Mouse (Mus musculus): ENCODE data around the gene Prkch.

Gene Prkch

DNA sequence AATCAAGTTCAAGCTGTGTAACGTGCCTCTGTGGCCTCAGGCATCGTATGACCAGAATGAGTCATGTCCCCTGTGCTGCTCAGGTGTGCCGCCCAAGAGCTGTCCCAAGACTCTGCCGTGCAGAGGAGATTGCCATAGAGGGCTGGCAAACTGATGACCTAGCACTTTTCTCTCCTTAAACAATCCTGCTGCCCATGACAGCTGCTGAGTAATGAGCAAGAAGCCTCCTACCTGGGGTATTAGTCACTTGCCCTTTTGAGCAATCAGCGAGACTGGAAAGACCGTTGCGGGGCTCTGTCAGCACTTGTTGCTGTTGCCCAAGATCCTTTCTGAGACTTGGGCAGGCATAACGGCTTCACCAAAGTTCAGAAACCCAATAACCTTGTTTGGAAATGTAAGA, 171.1 kb downstream of the Prkch start:
- no peak for DNase-seq (ENCODE audit: low read depth, low spot score)

DNA sequence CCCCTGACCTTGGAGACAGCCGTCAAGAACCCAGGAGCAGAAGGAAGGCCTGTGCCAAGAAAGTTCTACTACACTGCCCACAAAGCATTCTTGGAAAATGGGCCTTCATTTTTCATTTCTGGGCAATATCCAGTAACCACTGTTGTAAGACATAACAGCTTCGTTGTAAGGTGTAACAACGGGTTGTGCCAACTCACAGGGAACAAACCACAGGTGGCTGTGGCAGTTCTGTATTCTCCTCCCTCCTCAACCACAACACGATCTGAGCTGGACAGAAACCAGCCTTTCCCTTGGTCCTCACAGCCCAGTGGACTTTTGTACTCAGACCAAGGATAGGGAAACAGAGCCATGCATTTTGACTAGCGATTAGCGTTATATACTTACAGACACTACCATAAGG, 171.9 kb downstream of the Prkch start:
- no peak for DNase-seq (ENCODE audit: low read depth, low spot score)

DNA sequence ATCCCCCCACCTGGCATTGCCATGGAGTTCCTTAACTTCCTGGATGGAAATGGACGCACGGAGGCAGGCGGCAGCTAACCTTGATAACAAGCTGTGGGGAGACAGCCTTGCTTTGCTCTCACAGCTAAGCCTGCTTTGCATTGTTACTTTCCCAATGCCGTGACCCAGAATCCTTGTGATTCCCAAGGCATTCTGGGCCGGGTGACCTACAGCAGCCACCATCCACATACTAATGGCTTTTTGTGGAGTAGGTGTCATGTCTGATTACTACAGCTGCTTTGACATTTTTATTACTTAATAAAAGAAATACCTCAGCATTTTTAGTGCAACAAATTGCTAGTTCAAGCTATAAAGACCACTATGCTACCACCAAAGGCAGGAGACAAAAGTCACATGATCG, 177.4 kb downstream of the Prkch start:
- DNase-seq (ENCODE audit: low read depth, low spot score): peak; percentile 40

DNA sequence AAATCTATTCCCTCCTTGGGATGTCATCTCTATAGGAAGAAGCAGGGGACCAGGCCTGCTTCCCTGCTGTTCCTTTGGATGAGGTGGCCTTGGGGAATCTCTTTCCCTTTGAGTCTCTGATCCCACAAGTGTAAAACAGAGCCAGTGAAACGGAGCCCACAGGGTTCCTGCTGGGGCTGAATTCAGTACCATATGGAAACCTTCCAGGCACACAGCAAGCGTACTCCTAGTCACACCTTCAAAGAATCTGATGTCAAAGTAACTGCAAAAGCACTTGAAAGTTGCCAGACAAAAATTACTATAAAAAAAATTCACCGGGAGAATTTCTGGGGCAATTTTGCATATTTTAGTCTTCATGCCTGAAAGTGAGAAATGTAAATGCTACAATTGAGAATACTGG, 178.2 kb downstream of the Prkch start:
- DNase-seq (ENCODE audit: low read depth, low spot score): no peak

DNA sequence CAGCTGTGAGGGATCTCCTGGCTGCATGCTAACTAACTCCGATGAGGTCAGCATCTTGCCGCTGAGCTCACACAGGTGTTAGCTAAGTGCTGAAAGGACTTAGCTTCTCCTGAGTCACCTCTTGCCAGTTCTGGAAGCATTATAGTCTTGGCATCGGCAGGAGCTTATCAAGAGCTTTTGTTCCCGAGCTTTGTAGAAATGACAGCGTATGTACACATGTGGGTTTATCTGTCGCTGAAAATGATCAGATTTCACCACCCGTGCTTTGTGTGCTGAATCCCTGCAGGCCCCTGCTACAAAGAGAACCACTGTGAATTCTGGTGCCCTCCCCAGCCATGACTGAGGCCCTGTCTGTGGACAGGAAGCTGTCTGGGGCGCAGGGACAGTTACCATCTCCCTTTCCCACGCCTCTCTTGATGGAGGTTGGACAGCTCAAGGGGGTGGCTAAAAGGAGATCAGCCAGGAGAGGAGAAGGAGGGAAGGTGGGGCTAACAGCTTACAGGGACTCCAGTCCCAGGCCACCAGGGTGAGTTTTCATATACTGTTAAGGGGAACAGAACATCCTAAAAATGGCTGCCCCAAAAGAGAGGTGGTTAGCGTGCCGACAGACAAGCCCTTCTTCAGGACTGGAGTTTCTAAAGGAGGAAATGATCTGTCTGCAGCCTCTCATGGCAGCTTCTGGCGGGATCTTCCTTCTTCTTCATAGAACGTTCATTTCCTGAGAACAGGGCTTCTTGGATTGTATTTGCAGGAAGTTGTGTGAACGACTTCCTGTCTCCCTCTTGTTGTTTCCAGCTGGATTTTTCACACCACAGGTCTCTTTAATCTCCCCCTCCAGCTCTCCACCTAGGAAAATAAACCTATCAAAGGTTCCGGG, 180.3 kb downstream of the Prkch start:
- DNase-seq (ENCODE audit: low read depth, low spot score): peak; percentile 71

DNA sequence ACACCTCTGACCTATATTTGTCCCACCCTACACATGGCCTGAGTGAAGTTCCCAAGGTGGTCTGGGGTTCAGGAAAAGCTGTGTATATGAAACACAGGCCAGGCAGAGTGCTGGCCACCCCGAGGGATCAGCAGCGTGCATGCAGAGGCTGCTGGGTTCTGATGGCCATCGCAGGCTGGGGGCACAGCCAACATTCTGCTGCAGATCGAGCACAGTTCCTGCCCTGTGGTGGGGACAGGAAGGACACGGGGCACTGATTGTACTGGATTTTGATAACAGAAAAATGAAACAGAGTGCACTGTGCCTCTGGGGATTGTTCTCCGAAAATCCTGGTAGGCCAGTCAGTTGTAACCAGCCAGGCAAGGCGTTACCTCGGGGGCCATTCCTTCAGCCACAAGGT, 181.6 kb downstream of the Prkch start:
- no peak for DNase-seq (ENCODE audit: low read depth, low spot score)

DNA sequence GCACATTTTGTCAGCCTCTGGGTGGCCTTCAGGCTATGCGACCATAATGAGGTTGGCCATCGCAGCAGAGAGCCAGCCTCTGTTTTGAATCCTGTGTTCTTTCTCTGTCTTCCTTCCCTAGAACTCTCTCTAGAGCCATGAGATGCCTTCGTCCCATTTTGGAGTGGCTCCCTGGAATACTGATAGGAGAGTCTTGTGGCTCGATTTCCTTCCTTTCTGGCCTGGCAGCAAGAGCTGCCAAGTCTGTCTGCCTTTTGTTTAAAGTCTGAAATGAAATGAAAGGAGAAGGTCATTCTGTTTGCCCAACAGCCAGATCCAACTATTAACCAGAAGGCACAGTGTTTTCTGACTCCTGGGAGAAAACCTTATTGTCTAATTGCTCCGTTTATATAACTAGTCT, 184.2 kb downstream of the Prkch start:
- DNase-seq (ENCODE audit: low read depth, low spot score): no peak

DNA sequence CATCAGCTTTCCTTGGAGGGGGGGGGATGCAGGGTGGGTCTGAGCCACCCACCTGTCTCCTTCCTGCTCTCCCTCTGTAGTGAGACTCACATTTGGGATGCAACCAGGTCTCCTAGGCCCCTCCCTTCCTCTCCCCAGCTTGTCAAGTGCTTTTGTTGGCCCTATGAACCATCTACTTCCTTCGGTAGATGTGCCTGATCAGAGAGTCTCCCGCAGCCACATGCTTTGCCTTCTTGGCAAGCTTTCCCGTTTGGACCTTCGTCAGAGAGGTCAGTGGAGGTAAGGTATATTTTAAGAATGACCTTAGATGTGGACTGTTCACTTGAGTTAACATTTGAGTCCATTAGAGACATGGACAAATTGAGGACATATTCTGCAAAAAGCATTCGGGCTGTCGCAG, 184.9 kb downstream of the Prkch start:
- no peak for DNase-seq (ENCODE audit: low read depth, low spot score)

DNA sequence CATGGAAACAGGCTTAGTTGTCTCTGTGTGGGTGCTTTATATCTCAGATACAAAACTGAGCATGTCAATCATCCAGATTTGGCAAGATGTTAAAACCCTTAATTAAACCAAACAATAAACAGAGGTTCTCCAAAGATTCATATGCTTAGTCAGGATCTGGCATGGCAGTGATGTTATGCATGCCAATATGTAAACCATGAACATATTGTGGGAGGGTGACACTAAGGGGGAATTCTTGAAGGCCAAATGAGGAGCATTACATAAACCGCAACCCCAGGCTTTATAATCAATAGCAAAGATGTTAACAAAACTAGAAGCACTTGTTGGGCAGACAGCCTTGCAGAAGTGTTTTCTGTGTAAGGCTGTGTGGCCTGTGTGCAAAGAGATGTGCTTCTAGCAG, 186.2 kb downstream of the Prkch start:
- DNase-seq (ENCODE audit: low read depth, low spot score): no peak

DNA sequence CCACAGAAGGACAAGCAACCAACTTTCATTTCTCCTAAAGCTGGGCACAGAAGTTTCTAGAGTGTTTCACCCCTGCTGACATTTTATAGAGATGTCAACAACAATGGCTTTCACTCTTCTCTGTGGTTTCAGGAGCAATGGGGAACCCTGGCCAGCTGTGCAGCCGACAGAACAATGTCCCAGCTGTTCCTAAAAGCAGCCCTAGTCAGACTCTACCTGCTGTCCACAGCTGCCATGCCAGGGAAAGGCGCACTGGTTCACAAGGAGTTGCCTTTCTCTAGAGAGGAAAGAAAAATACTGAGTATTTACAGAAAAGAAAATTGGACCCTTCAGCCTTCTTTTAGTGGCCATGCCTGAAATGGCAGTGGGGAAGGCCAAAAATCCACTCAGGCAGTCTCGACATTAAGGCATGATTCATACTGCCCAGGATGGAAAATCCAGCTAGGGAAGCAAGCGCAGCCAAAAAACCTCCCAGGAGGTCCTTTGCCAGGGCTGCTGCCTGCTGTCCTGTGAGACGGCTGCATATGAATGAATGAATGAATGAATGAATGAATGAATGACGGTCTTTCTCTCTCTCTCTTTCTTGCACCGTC, 190.3 kb downstream of the Prkch start:
- no peak for DNase-seq (ENCODE audit: low read depth, low spot score)

DNA sequence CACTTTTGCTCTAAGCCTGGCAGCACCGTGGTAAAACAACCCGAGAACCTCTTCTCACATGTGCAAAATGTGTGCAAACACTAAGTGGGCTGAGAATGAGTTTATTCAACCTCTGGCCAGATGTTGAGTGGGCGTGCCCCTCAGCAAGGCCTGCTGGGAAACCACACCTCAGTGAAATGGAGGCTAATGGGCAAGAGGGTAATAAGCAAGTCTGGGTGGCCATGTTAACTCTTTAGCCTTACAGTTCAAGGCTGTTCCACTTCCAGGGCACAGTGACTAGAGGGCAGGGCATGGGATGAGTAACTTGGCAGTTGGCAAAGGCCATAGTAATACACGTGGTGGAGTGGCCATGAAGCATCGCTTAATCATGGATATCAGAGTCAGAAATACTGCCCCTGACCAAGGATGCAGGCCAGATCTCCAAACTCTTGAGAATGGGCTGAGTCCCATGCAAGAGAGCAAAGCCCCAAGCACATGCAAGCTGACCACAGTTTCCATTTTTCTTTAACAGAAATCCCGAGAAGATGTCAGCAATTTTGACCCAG, 191.9 kb downstream of the Prkch start:
- no peak for DNase-seq (ENCODE audit: low read depth, low spot score)

DNA sequence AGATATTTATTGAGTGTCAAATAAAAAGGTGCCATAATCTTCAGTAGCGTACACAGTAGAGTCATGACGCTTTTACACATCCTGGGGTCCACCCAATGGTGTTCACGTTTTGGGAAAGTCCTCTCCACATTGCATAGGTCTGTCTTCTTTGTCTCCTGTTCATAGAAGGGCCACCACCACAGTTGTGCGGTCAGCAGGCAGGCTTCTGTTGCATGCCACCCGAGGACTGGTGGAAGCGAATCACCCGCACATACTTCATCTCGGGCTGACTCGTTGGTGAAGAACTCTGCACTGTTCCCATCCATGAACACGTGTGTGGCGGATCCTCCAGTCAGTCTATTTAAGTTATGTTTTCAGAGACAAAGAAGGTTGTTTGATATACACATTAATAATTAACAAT, 193.1 kb downstream of the Prkch start:
- no peak for DNase-seq (ENCODE audit: low read depth, low spot score)

DNA sequence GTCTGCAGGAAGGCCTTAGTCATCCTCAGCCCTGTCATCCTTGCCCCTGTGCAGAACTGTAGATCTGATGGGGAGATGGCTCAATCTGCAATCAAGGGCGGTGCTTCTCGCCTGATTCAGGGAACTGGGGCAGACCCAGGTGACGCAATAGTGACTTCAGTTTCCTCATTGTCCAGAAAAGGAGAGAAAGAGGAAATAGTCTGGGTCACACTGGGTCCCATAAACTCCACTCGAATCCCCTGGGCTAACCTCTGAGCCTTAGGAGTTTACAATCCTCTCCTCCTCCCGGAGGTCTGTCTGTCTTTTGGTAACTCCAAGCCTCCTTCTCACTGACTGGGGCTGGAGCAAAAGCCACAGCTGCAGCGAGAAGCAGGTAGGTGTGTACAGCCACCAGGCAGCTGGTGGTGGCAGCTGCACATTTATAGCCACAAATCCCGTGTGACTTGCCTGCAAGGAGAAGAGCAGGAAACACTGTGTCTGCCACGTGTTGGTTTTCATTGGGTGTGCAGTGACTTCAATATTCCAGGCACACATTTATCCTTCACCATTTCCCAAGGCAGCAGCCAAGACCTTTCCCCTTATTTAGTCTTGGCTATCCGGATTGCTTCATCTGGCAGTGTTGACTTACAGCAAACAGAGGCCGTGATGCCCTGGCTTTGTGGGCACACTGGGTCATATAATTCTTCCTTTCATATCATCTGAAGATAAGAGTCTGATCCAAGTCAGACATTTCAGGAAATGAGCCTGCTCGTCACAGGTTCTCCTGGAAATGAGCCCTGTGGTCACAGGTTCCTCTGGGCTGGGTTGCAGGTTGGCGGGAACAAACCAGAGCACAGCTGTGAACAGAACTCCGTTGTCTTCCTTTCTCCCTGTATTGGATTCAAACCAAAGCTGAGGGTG, 195.0 kb downstream of the Prkch start:
- DNase-seq (ENCODE audit: low read depth, low spot score): no peak

DNA sequence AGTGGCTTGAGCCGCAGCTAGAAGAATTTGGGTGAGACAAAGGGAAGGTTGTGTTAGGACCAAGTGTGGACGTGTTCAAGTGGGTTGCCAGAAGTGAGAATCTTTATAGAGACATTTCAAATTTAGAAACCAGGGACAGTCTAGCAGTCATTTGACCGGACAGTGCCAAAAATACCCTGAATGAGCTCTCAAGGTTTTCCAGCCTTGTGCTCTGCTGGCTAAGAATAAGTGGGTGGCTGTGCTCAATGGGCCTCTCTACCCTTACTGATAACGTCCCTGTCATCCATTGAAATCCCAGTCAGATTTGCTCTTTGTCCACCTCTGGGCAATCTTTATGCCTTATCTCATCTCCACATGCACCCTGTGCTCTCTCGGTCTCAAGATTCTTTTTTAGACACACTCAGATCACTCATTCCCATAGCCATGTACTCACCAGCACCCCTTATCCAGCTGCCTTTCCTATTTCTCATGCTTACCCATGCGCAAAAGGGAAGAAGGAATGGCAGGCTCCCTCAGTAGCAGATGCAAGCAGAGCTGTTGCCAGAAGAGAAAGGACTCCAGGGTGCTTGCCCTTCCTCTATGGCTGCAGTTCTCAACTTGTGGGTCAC, 196.9 kb downstream of the Prkch start:
- DNase-seq (ENCODE audit: low read depth, low spot score): no peak

DNA sequence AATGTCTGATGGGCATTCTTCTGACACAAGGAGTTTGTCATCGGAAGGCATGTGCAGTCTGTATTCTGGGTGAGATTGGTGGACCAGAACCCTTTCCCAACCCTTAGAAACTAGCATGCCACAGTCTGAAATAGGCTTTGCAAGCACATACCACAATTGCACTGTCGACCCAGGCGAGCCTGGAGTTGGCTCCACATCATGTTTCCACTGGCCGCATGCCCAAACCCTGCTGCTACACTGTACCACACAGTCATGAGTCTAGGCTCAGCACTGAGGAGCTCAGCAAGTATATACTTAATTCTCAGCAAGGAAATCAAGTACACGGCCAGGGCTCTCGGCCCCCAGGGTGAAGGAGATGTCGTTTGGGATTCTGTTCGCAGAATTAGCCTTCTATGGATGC, 202.3 kb downstream of the Prkch start:
- no peak for DNase-seq (ENCODE audit: low read depth, low spot score)

DNA sequence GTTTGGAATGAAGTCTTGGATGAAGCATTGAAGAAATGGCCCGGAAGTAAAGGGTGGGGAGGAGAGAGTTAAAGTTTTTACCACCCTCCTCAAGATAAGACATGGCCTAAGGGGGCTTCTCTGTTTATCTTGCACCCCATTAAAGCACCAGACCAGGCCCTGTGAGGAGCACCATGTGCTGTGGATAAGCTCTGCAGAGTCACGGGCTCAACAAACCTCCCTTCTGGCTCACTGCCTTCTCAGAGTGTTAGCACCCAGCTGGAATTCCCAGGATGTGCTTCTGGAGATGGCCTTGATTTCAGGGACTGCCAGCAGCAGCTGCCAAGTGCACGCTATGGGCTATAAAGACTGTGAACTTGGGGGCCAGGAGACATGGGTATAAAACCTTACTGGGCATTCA, 204.3 kb downstream of the Prkch start:
- DNase-seq (ENCODE audit: low read depth, low spot score): no peak

DNA sequence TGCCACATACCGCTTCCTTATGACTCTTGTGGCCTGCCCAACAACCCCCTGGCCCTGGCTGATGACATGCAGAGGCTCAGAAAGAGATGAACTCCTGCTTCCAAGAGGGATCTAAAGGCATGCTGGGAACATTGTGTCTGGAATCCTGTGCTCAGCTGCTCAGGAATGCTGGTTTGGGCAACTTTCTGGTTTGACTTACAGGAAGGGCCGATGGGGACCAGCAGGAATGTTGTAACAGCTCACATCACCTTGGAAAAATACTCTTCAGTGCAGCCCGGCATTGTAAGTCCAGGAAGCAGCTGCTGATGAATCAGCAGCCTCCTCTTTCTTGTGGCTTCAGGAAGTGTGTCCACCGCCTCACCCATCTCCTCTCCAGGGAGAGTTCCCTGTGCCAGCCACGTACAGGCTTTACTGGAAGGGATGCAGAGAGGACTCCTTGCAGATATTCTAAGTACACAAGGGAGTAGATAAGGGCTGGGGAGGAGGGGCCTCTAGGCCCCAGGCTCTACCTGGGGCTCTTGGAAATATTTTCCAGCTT, 206.0 kb downstream of the Prkch start:
- no peak for DNase-seq (ENCODE audit: low read depth, low spot score)

DNA sequence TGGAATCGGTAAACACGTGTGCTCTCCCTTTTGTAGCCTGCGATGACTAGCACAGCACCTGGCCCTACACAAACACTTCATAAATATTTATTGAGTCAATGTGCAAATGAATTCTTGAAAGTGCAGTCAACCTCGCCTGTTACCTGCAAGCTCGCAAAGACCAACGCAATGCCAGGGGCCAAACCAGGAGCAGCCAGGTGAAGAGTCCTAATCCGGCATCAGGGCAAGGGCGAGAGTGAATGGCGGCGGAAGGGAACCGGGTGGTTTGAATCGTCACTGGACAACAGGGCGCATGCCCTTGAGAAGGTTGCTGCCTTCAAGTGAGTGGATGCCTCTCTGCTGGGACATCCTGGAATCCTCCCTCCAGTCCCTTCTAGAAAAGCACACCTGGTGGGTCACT, 208.6 kb downstream of the Prkch start:
- DNase-seq (ENCODE audit: low read depth, low spot score): no peak

DNA sequence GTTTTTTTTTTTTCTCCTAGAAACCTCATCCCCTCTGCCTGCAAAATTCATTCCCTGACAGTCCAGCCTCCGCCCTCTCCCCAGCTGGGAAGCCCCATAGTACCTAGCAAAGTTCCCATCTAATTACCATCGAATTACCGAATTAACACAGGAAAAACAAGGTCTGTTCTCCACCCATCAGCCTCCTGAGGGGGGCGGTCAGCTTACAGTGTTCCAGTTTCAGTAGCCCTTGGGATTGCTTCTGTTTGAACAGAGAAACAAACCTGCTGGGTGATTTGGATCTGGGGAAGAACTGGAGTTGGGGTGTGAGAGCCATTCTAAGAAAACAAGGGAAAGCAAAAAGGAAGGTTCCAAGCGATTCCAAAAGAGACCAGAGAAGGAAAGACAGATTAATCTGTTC, 209.1 kb downstream of the Prkch start:
- no peak for DNase-seq (ENCODE audit: low read depth, low spot score)

DNA sequence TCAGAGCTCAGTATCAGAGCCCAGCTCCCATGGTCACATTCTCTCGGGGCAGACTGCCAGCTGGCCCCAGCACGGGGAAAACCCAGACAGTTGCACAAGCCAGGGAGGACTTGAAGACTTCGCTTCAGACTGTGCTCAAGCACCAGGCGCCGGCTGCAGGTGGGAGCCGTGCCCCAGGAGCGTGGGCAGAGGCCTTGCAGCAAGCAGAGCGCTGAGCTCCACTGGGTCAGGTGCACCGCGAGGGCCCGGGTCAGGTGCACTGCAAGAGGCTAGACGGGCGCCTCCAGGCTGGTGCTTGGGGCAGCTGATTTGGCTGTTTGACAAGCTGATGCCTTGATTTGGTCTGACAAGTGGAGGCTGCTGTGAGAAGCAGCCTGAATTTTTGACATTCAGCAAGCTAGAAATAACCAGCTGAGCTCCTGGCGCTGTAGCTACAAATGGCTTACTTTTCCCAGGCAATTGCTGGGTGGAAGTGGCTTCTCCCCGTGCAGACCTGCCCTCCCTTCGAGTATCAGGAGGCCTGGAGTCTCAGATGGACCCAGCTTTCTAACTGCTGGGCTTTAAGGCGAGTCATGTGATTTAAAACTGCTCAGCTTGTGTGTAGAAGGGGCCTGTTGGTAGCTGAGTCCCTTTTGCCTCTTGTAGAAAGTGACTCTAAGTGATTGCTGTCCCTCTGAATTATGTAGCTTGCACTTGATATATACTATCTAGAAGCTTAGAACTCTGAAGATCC, 209.7 kb downstream of the Prkch start:
- DNase-seq (ENCODE audit: low read depth, low spot score): no peak

DNA sequence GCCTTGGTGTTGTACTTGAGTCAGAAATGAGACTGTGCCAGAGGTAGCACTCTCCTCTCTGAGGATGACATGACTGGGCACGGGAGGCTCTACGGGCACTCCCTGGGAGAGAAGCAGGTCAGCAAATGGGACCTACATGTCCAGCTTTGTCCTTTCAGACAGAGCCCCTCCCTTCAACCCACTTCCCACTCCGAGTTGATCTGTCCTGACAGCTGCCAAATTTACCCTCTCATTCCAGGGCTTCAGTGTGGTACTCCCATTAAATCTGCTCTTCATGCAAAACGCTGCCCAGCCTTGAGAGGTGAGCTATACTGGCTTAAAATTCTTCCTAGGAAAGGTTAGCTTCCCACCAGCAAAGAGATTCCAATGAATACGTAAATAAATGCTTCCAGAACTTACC, 215.1 kb downstream of the Prkch start:
- DNase-seq (ENCODE audit: low read depth, low spot score): no peak
